Mouse (Mus musculus): ENCODE results near the gene Efna5. TPM values are rescaled to one million over a fixed set of nuclear protein-coding genes. Genes with fewer than 3 reads are reported as not detected.

Gene Efna5
- polyA plus RNA-seq, 1 experiment = 0.46 TPM

DNA sequence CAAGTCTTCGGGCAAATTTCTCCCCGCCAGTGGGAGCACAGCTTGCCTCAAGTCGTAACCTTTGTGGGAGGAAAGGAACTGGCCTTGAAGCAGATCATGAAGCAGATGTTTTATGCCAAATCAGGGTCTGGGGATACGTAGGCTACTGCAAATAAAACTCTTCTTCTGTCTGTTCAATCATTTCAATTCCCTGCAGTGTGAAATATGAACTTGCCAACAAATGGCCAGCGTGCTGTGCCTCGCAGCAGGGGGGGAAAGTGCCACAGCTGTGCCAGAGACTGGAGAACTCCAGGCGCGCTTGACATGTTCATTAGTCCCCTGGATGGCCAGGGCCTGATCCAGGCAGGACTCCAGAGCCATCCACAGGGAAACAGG lies 255.5 kb downstream of the Efna5 start:
- Histone ChIP-seq H3K36me3 (ENCODE audit: control insufficient read depth, insufficient read depth, low read length) (no peaks in the 10 kb centered on the region), H3K4me3 (ENCODE audit: low read depth, low read length) (no peak overlapping the region), H3K4me1 (ENCODE audit: control insufficient read depth, insufficient read depth, insufficient read length, low read length) (no peaks in the 10 kb centered on the region), H3K27ac (ENCODE audit: insufficient read depth, low read depth, low read length) (no peak overlapping the region), H3K27me3 (ENCODE audit: control insufficient read depth, insufficient read depth, low read length) (no peaks in the 10 kb centered on the region; the same call in 1 of the 2 replicates)
- TF ChIP-seq POLR2A (IDR thresholded peaks at IDR 0.05; ENCODE audit: low read depth, low read length) = no peak
- no peak for TF ChIP-seq CTCF (IDR thresholded peaks at IDR 0.05; ENCODE audit: extremely low read depth, insufficient read length, insufficient replicate concordance, low read depth, low read length)
- WGBS = 82% methylated on average over 8 of the region's 8 CpGs

- WGBS = 87% methylated on average over 8 of the region's 8 CpGs
- no peak overlapping the region for H3K4me3 ChIP-seq (ENCODE audit: low read depth, low read length)
- no peak overlapping the region for H3K27ac ChIP-seq (ENCODE audit: insufficient read depth, low read depth, low read length)
- H3K4me1 ChIP-seq (ENCODE audit: control insufficient read depth, insufficient read depth, insufficient read length, low read length) = no peaks in the 10 kb centered on the region
- no peaks in the 10 kb centered on the region; the same call in 1 of the 2 replicates for H3K27me3 ChIP-seq (ENCODE audit: control insufficient read depth, insufficient read depth, low read length)
- H3K36me3 ChIP-seq (ENCODE audit: control insufficient read depth, insufficient read depth, low read length) = no peaks in the 10 kb centered on the region
- no peak for TF ChIP-seq CTCF (IDR thresholded peaks at IDR 0.05; ENCODE audit: extremely low read depth, insufficient read length, insufficient replicate concordance, low read depth, low read length)
- no peak for TF ChIP-seq POLR2A (IDR thresholded peaks at IDR 0.05; ENCODE audit: low read depth, low read length)
Observed at GRCm38 (mm10) chr17:62624804-62625645, 256.1 kb downstream of the Efna5 start.

GRCm38 (mm10) chr17:62623224-62623623 lies 257.9 kb downstream of the Efna5 start:
- Histone ChIP-seq H3K4me3 (ENCODE audit: low read depth, low read length) (no peak overlapping the region), H3K36me3 (ENCODE audit: control insufficient read depth, insufficient read depth, low read length) (no peaks in the 10 kb centered on the region), H3K27ac (ENCODE audit: insufficient read depth, low read depth, low read length) (no peak overlapping the region), H3K27me3 (ENCODE audit: control insufficient read depth, insufficient read depth, low read length) (no peaks in the 10 kb centered on the region; the same call in 1 of the 2 replicates), H3K4me1 (ENCODE audit: control insufficient read depth, insufficient read depth, insufficient read length, low read length) (no peaks in the 10 kb centered on the region)
- 88% methylated on average over 3 of the region's 3 CpGs for whole genome bisulfite sequencing
- no peak for TF ChIP-seq POLR2A (IDR thresholded peaks at IDR 0.05; ENCODE audit: low read depth, low read length)
- no peak for TF ChIP-seq CTCF (IDR thresholded peaks at IDR 0.05; ENCODE audit: extremely low read depth, insufficient read length, insufficient replicate concordance, low read depth, low read length)

DNA sequence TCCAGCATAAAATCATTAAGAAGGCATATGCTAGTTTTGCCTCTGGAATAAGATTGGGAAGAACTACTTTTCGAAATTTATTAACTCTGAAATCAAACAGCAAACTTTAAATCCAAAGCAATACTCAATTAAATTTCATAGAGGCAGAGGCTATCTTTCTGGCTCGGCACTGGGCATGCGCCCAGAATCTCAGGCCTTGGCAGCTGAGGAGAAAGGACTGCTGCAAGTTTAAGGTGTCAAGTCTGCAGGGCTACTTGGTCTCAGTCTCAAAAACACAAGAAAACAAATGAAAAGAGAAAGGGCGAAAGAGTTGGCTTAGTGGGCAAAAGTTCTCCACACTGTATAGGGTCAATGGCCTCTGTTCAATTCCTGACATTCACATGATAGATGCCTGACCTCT lies 258.6 kb downstream of the Efna5 start:
- WGBS = 86% methylated on average over 4 of the region's 4 CpGs
- TF ChIP-seq CTCF (IDR thresholded peaks at IDR 0.05; ENCODE audit: extremely low read depth, insufficient read length, insufficient replicate concordance, low read depth, low read length) (no peak), POLR2A (IDR thresholded peaks at IDR 0.05; ENCODE audit: low read depth, low read length) (no peak)
- no peaks in the 10 kb centered on the region for H3K36me3 ChIP-seq (ENCODE audit: control insufficient read depth, insufficient read depth, low read length)

DNA sequence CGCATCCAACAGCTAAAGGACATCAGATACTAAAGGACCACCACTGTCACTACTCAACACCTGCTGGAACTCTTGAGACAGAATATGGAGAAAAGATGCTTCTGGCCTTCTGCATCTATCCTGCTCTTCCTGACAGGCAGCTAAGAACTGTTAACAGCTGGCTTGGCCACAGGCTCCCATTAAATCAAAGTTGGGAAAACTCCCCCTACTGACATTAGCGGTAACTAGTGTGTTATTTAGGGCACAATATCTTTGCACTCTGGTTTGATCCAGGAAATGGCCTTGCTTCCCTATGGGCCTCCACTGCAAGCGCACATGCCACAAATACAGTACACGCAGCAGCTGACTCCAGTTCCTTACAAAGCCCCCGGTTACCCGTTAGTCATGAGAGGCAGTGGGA lies 266.0 kb downstream of the Efna5 start:
- 76% methylated on average over 6 of the region's 6 CpGs for WGBS
- Histone ChIP-seq H3K36me3 (ENCODE audit: control insufficient read depth, insufficient read depth, low read length) (no peaks in the 10 kb centered on the region), H3K4me3 (ENCODE audit: low read depth, low read length) (no peak overlapping the region), H3K4me1 (ENCODE audit: control insufficient read depth, insufficient read depth, insufficient read length, low read length) (no peaks in the 10 kb centered on the region), H3K27me3 (ENCODE audit: control insufficient read depth, insufficient read depth, low read length) (no peaks in the 10 kb centered on the region), H3K27ac (ENCODE audit: insufficient read depth, low read depth, low read length) (no peak overlapping the region)
- no peak for TF ChIP-seq POLR2A (IDR thresholded peaks at IDR 0.05; ENCODE audit: low read depth, low read length)
- no peak for TF ChIP-seq CTCF (IDR thresholded peaks at IDR 0.05; ENCODE audit: extremely low read depth, insufficient read length, insufficient replicate concordance, low read depth, low read length)

More for the DNA sequence above, 258.6 kb downstream of the Efna5 start:
- H3K27ac ChIP-seq (ENCODE audit: insufficient read depth, low read depth, low read length) = no peak overlapping the region
- H3K4me3 ChIP-seq (ENCODE audit: low read depth, low read length) = no peak overlapping the region
- no peaks in the 10 kb centered on the region for H3K4me1 ChIP-seq (ENCODE audit: control insufficient read depth, insufficient read depth, insufficient read length, low read length)
- H3K27me3 ChIP-seq (ENCODE audit: control insufficient read depth, insufficient read depth, low read length) = no peaks in the 10 kb centered on the region; the same call in 1 of the 2 replicates

GRCm38 (mm10) chr17:62614708-62615107 lies 266.4 kb downstream of the Efna5 start:
- no peaks in the 10 kb centered on the region for H3K36me3 ChIP-seq (ENCODE audit: control insufficient read depth, insufficient read depth, low read length)
- H3K4me3 ChIP-seq (ENCODE audit: low read depth, low read length) = no peak overlapping the region
- no peaks in the 10 kb centered on the region for H3K27me3 ChIP-seq (ENCODE audit: control insufficient read depth, insufficient read depth, low read length)
- no peak overlapping the region for H3K27ac ChIP-seq (ENCODE audit: insufficient read depth, low read depth, low read length)
- TF ChIP-seq POLR2A (IDR thresholded peaks at IDR 0.05; ENCODE audit: low read depth, low read length) = no peak
- no peak for TF ChIP-seq CTCF (IDR thresholded peaks at IDR 0.05; ENCODE audit: extremely low read depth, insufficient read length, insufficient replicate concordance, low read depth, low read length)
- no peaks in the 10 kb centered on the region for H3K4me1 ChIP-seq (ENCODE audit: control insufficient read depth, insufficient read depth, insufficient read length, low read length)
- 67% methylated on average over 6 of the region's 6 CpGs for WGBS

DNA sequence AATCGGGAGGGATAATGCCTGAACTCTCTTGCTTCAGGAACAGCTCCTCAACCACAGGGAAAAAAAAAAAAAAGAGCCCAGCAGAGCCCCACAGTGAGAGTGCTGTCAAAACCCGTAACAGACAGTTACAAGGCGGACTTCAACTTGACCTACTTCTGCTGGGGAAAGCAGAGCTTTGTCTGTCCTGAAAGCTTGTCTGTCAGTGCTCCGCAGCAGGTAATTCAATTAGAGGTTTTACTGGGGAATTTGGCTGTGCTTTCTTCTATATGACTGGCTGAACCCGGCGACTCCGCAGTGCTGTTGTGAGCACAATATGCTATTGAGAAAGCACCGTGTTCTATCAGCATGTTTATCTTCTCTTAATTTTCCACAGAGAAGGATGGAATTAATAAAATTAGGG lies 266.9 kb downstream of the Efna5 start:
- H3K36me3 ChIP-seq (ENCODE audit: control insufficient read depth, insufficient read depth, low read length) = no peaks in the 10 kb centered on the region

More for the DNA sequence above, 266.9 kb downstream of the Efna5 start:
- no peak overlapping the region for H3K4me3 ChIP-seq (ENCODE audit: low read depth, low read length)
- WGBS = 85% methylated on average over 8 of the region's 8 CpGs
- H3K27me3 ChIP-seq (ENCODE audit: control insufficient read depth, insufficient read depth, low read length) = no peaks in the 10 kb centered on the region
- no peaks in the 10 kb centered on the region for H3K4me1 ChIP-seq (ENCODE audit: control insufficient read depth, insufficient read depth, insufficient read length, low read length)
- H3K27ac ChIP-seq (ENCODE audit: insufficient read depth, low read depth, low read length) = no peak overlapping the region
- TF ChIP-seq POLR2A (IDR thresholded peaks at IDR 0.05; ENCODE audit: low read depth, low read length) = no peak
- TF ChIP-seq CTCF (IDR thresholded peaks at IDR 0.05; ENCODE audit: extremely low read depth, insufficient read length, insufficient replicate concordance, low read depth, low read length) = no peak
